9 mouse cellular contexts compared by ENCODE assay signal in genomic region chr4:135895071-135895571, GRCm38 (mm10). TPM values are rescaled to one million over a fixed set of nuclear protein-coding genes. Genes with fewer than 3 reads are reported as not detected.
DNase-seq lines count a peak whose midpoint lies in the region; ATAC-seq lines count a peak whose summit lies in the region.
"Had no signal": no experiment of that assay in that cellular context is flagged by ENCODE, and none has a peak within 500 bp of the region (broad histone marks: within the 10 kb centered on the region; RNA-seq: fewer than 3 reads in every experiment).

Cnr2 (plus strand) TSS chr4:135895394.

- H3K4me2 ChIP-seq in hindbrain, embryonic 13.5 days, result no peak within 1 kb of the TSS
- H3K4me2 ChIP-seq: limb, embryonic 13.5 days had no signal

- no peak for ATAC-seq in hindbrain, embryonic 13.5 days (ENCODE audit: low FRiP score)

- H3K27me3 ChIP-seq in megakaryocyte, embryonic 14.5 days (replicated peaks), result no peaks in the 10 kb centered on the region
- H3K27me3 ChIP-seq in hindbrain, embryonic 13.5 days, result no peaks in the 10 kb centered on the region
- H3K27me3 ChIP-seq: limb, embryonic 13.5 days had no signal

- H3K27ac ChIP-seq in brown adipose tissue, adult 24 weeks (replicated peaks; ENCODE audit: low read depth, low read length), result no peak within 1 kb of the TSS
- H3K27ac ChIP-seq in hindbrain, embryonic 13.5 days, result no peak within 1 kb of the TSS
- H3K27ac ChIP-seq: limb, embryonic 13.5 days had no signal

- peak within 1 kb of the TSS; percentile 25; the same call in 1 of the 2 replicates for H3K4me3 ChIP-seq in brown adipose tissue, adult 24 weeks (ENCODE audit: insufficient read depth, low read depth, low read length)
- peak within 1 kb of the TSS; percentile 96 for H3K4me3 ChIP-seq in megakaryocyte, embryonic 14.5 days (replicated peaks)
- no peak within 1 kb of the TSS for H3K4me3 ChIP-seq in hindbrain, embryonic 13.5 days
- H3K4me3 ChIP-seq: limb, embryonic 13.5 days had no signal

- peaks cover 5% of the 10 kb centered on the region for H3K9me3 ChIP-seq in megakaryocyte, embryonic 14.5 days
- H3K9me3 ChIP-seq in hindbrain, embryonic 13.5 days, result no peaks in the 10 kb centered on the region
- H3K9me3 ChIP-seq: limb, embryonic 13.5 days had no signal

- H3K4me1 ChIP-seq in brown adipose tissue, adult 24 weeks (ENCODE audit: control insufficient read depth, insufficient read depth, insufficient read length, low read length), result peaks cover 2% of the 10 kb centered on the region; the same call in 1 of the 2 replicates
- H3K4me1 ChIP-seq in megakaryocyte, embryonic 14.5 days, result peaks cover 79% of the 10 kb centered on the region
- no peaks in the 10 kb centered on the region for H3K4me1 ChIP-seq in hindbrain, embryonic 13.5 days (replicated peaks)

- WGBS in hindbrain, embryonic 13.5 days, result 58% methylated on average over 8 of the region's 8 CpGs

- H3K9ac ChIP-seq in hindbrain, embryonic 13.5 days, result no peak within 1 kb of the TSS
- H3K9ac ChIP-seq: limb, embryonic 13.5 days had no signal

- peak; percentile 33 for DNase-seq in spleen, adult 12 weeks (ENCODE audit: low spot score)
- no peak for DNase-seq in spleen, postnatal 4 days (ENCODE audit: low spot score in 2 of 2)
- DNase-seq in thymus, postnatal 4 days, result peak; percentile 59
- DNase-seq in kidney, postnatal 10 days, result no peak
- DNase-seq: kidney, postnatal 36 days had no signal

- peaks cover 14% of the 10 kb centered on the region for H3K36me3 ChIP-seq in megakaryocyte, embryonic 14.5 days (replicated peaks; ENCODE audit: low read length)
- H3K36me3 ChIP-seq in hindbrain, embryonic 13.5 days, result no peaks in the 10 kb centered on the region
- H3K36me3 ChIP-seq: limb, embryonic 13.5 days had no signal

RNA-seq across cellular contexts. Expression of gene Cnr2, which starts in this region (rescaled TPM):
- polyA plus RNA-seq in brown adipose tissue, adult 24 weeks (2012; ENCODE audit: insufficient read depth, insufficient read length, missing spikeins), result 0.55 and 0.58 TPM in 2 replicates
- 1.3 and 4.9 TPM in 2 replicates for polyA plus RNA-seq in megakaryocyte, embryonic 14.5 days (2012; ENCODE audit: insufficient read depth, low replicate concordance)
- 0.13 and 0.17 TPM in 2 replicates for polyA plus RNA-seq in hindbrain, embryonic 13.5 days (2015; fragmentation: Nextera tagmentation; extraction: Ambion mirVana)

Comparison
In these comparisons a context has a peak if more than half of its experiments do, and no peak if none do; other contexts are left out.
1. DNase-seq: peak in spleen, adult 12 weeks (single experiment) and thymus, postnatal 4 days (single experiment); none in spleen, postnatal 4 days (0 of 2) and kidney, postnatal 10 days (single experiment).